Mouse (Mus musculus) lung, adult 18-20 months (tissue): Measurements from ENCODE around the gene Stc2.

Experiments
- DNase-seq, 2 experiments: peaks; one replicate each; pipeline ENCODE4 v3.0.0; 2022; ENCODE audit warnings: mixed read lengths in 2 of 2

Gene Stc2

GRCm38 (mm10) chr11:31365981-31366380 lies 3.9 kb downstream of the Stc2 start:
- DNase-seq, result no peak

- DNase-seq, result no peak
These were observed 4.6 kb downstream of the Stc2 start for GRCm38 (mm10) chr11:31365280-31365679.

GRCm38 (mm10) chr11:31362856-31363255 lies 7.0 kb downstream of the Stc2 start:
- no peak for DNase-seq

GRCm38 (mm10) chr11:31362330-31362729 lies 7.5 kb downstream of the Stc2 start:
- DNase-seq, result peak; percentile 30 to 45

- DNase-seq, result no peak
These were observed 8.8 kb downstream of the Stc2 start for GRCm38 (mm10) chr11:31361047-31361446.

- no peak for DNase-seq
These were observed 10.5 kb downstream of the Stc2 start for GRCm38 (mm10) chr11:31359283-31359902.

- no peak for DNase-seq
These were observed 11.4 kb downstream of the Stc2 start for GRCm38 (mm10) chr11:31358453-31358852.

GRCm38 (mm10) chr11:31356866-31357265 lies 13.0 kb downstream of the Stc2 start:
- no peak for DNase-seq

GRCm38 (mm10) chr11:31355737-31356136 lies 14.1 kb downstream of the Stc2 start:
- DNase-seq, result no peak

- DNase-seq, result no peak
These were observed 15.4 kb downstream of the Stc2 start for GRCm38 (mm10) chr11:31354514-31354913.
